Mouse (Mus musculus): ENCODE data around the gene Cd247.

DNA sequence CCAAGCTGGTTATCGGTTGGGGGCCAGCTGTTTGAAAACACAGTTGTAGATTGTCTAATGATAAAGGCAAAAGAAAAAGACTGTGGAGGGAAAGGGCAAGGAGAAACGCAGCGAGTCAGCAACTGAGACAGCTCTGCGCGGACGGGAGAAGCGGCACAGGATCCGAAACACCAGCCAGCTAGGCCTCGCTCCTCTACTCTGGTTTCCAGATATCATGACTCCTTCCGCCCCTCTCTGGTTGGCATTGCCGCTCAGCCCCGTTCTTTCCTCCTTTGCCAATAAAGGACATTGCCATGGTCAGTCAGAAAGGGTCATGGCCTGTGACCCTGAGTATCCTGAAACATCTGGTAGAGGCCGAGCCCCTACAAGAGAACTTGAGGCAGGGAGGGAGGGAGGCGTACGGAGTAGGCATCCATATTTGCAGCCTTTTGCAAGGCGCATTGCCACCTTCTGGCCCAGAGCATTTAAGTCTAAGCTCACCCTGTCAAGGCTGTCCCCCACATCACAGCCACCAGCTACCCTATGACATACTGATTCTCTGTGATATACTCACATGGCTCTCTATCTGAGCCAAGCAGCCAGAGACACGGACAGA is 682 bp downstream of the Cd247 start:
- no peak for TF ChIP-seq POLR2A (IDR thresholded peaks at IDR 0.05; ENCODE audit: control insufficient read depth, extremely low read depth, insufficient read depth, low read length, poor library complexity)
- TF ChIP-seq CTCF (IDR thresholded peaks at IDR 0.05; ENCODE audit: borderline replicate concordance, control insufficient read depth, extremely low read depth, insufficient read depth, low read length, poor library complexity) = no peak

All from thymus, adult 2 months (tissue).